Mouse (Mus musculus) liver, embryonic 11.5 days (tissue): ENCODE data around the gene Slc25a51. TPM values are rescaled to one million over a fixed set of nuclear protein-coding genes. Genes with fewer than 3 reads are reported as not detected.
"Not testable (repeated sequence)": the region's sequence is repeated elsewhere in the genome, so short reads cannot be mapped to it uniquely, and the experiment has no call there.

Experiments used
- ATAC-seq: fragments of 200-750 bp; cut with Nextera tagmentation; replicated peaks from 2 replicates; pipeline ENCODE4 v1.8.0; 2017; ENCODE audit warnings: moderate number of reproducible peaks, mild to moderate bottlenecking, moderate TSS enrichment, moderate library complexity; ENCODE audit not compliant: low FRiP score
- DNase-seq: peaks from one replicate; pipeline ENCODE4 v3.0.0-alpha.2; 2017; ENCODE audit warnings: low spot score
- H3K27ac ChIP-seq: fragments of 300-500 bp; sonication (generic); 2 replicates; pipeline ENCODE4 v1.5.1; 2014; ENCODE audit warnings: mild to moderate bottlenecking, low read depth, low read length, control low read depth
- H3K27me3 ChIP-seq: fragments of 300-500 bp; sonication (generic); replicated peaks from 2 replicates; pipeline ENCODE4 v1.6.1; 2014; ENCODE audit warnings: low read length, mixed read lengths; ENCODE audit not compliant: control insufficient read depth, insufficient read depth
- H3K36me3 ChIP-seq: fragments of 300-500 bp; sonication (generic); 2 replicates; pipeline ENCODE4 v1.6.1; 2014; ENCODE audit warnings: mild to moderate bottlenecking, low read length, moderate library complexity, mixed read lengths; ENCODE audit not compliant: control insufficient read depth, insufficient read depth
- H3K4me1 ChIP-seq: fragments of 300-500 bp; sonication (generic); replicated peaks from 2 replicates; pipeline ENCODE4 v1.6.1; 2014; ENCODE audit warnings: low read length, mixed read lengths; ENCODE audit not compliant: control insufficient read depth, insufficient read depth
- H3K4me2 ChIP-seq: fragments of 300-500 bp; sonication (generic); 2 replicates; pipeline ENCODE4 v1.6.1; 2014; ENCODE audit warnings: mild to moderate bottlenecking, control low read depth, moderate library complexity
- H3K4me3 ChIP-seq: fragments of 300-500 bp; sonication (generic); 2 replicates; pipeline ENCODE4 v1.5.1; 2014; ENCODE audit warnings: low read depth, low read length, control low read depth
- H3K9ac ChIP-seq: fragments of 300-500 bp; sonication (generic); 2 replicates; pipeline ENCODE4 v1.6.1; 2014; ENCODE audit warnings: low read depth, low read length, control low read depth
- H3K9me3 ChIP-seq: fragments of 300-500 bp; sonication (generic); 2 replicates; pipeline ENCODE4 v1.6.1; 2016; ENCODE audit warnings: low read length, inconsistent platforms, mixed read lengths; ENCODE audit not compliant: control insufficient read depth
- WGBS: fragments of 180-500 bp; shearing (Covaris S2); extraction: QIAGEN DNeasy Blood & Tissue Kit; methylation state at CpG from one replicate; pipeline ENCODE4 v1.1.7; 2014; 5-methylcytosine and 5-hydroxymethylcytosine counted together
- polyA plus RNA-seq: library from polyadenylated mRNA; unstranded; fragments of >200 nt; fragmentation: Nextera tagmentation; extraction: Ambion mirVana; gene quantifications from 2 replicates; pipeline ENCODE4 v1.2.1, GENCODE M21; 2014

The Slc25a51 gene
- polyA plus RNA-seq, 1 experiment from 2014 or later, result 81.6 TPM

- no peak overlapping the region for H3K9ac ChIP-seq
- 0 out of 2 replicates have a peak overlapping the region, but pooled peaks have one; percentile 51 for H3K27ac ChIP-seq
- H3K4me1 ChIP-seq, result peaks cover 34% of the 10 kb centered on the region
These were observed 6.3 kb downstream of the Slc25a51 start for GRCm38 (mm10) chr4:45402281-45402680.

GRCm38 (mm10) chr4:45399421-45400210 is 8.9 kb downstream of the Slc25a51 start:
- WGBS, result 95% methylated on average over 45 of the region's 45 CpGs

More at GRCm38 (mm10) chr4:45402281-45402680, 6.3 kb downstream of the Slc25a51 start:
- Histone ChIP-seq H3K9me3 (no peaks in the 10 kb centered on the region), H3K27me3 (no peaks in the 10 kb centered on the region), H3K36me3 (peaks cover 28% of the 10 kb centered on the region), H3K4me3 (no peak overlapping the region), H3K4me2 (peak overlapping the region; percentile 2; the same call in 1 of the 2 replicates)
- ATAC-seq (no peak), DNase-seq (no peak)
- 88% methylated on average over 4 of the region's 4 CpGs for WGBS

GRCm38 (mm10) chr4:45398315-45398714 is 10.3 kb downstream of the Slc25a51 start:
- not testable (repeated sequence) for H3K27me3 ChIP-seq, H3K4me2 ChIP-seq, ATAC-seq, H3K4me3 ChIP-seq, H3K27ac ChIP-seq, DNase-seq, H3K9me3 ChIP-seq, H3K9ac ChIP-seq
- H3K4me1 ChIP-seq, result peaks cover 12% of the 10 kb centered on the region
- peaks cover 24% of the 10 kb centered on the region for H3K36me3 ChIP-seq
- 83% methylated on average over 5 of the region's 5 CpGs for WGBS

More at GRCm38 (mm10) chr4:45399421-45400210, 8.9 kb downstream of the Slc25a51 start:
- H3K4me2 ChIP-seq, result no peak overlapping the region
- no peak overlapping the region for H3K4me3 ChIP-seq
- peaks cover 21% of the 10 kb centered on the region for H3K4me1 ChIP-seq
- DNase-seq, result no peak
- no peak overlapping the region for H3K9ac ChIP-seq
- H3K36me3 ChIP-seq, result peaks cover 34% of the 10 kb centered on the region
- H3K27me3 ChIP-seq, result no peaks in the 10 kb centered on the region
- H3K9me3 ChIP-seq, result no peaks in the 10 kb centered on the region
- no peak for ATAC-seq
- no peak overlapping the region for H3K27ac ChIP-seq

GRCm38 (mm10) chr4:45396211-45396610 is 12.4 kb downstream of the Slc25a51 start:
- not testable (repeated sequence) for H3K9me3 ChIP-seq, H3K4me1 ChIP-seq, H3K4me2 ChIP-seq, H3K4me3 ChIP-seq, H3K27ac ChIP-seq, H3K27me3 ChIP-seq, ATAC-seq, DNase-seq, H3K9ac ChIP-seq
- WGBS, result 45% methylated on average over 6 of the region's 6 CpGs
- peaks cover 19% of the 10 kb centered on the region for H3K36me3 ChIP-seq

- H3K36me3 ChIP-seq, result peaks cover 7% of the 10 kb centered on the region
- 80% methylated on average over 5 of the region's 5 CpGs for WGBS
- H3K27me3 ChIP-seq, result no peaks in the 10 kb centered on the region
These were observed 14.9 kb downstream of the Slc25a51 start for GRCm38 (mm10) chr4:45393658-45394057.

GRCm38 (mm10) chr4:45392994-45393393 is 15.6 kb downstream of the Slc25a51 start:
- Histone ChIP-seq H3K4me2 (no peak overlapping the region), H3K36me3 (peaks cover 6% of the 10 kb centered on the region), H3K27ac (no peak overlapping the region), H3K4me3 (no peak overlapping the region), H3K9ac (no peak overlapping the region), H3K27me3 (no peaks in the 10 kb centered on the region), H3K9me3 (no peaks in the 10 kb centered on the region), H3K4me1 (no peaks in the 10 kb centered on the region)
- ATAC-seq (no peak), DNase-seq (no peak)
- 48% methylated on average over 8 of the region's 8 CpGs for WGBS

More at GRCm38 (mm10) chr4:45393658-45394057, 14.9 kb downstream of the Slc25a51 start:
- H3K4me2 ChIP-seq, result no peak overlapping the region
- no peaks in the 10 kb centered on the region for H3K4me1 ChIP-seq
- H3K9me3 ChIP-seq, result no peaks in the 10 kb centered on the region
- ATAC-seq (no peak), DNase-seq (no peak)
- H3K27ac ChIP-seq, result no peak overlapping the region
- no peak overlapping the region for H3K9ac ChIP-seq
- no peak overlapping the region for H3K4me3 ChIP-seq

GRCm38 (mm10) chr4:45392572-45392971 is 16.0 kb downstream of the Slc25a51 start:
- Histone ChIP-seq H3K9me3 (no peaks in the 10 kb centered on the region), H3K9ac (no peak overlapping the region), H3K27me3 (no peaks in the 10 kb centered on the region), H3K4me3 (no peak overlapping the region), H3K4me1 (no peaks in the 10 kb centered on the region), H3K27ac (no peak overlapping the region), H3K4me2 (no peak overlapping the region), H3K36me3 (peaks cover 6% of the 10 kb centered on the region)
- no peak for ATAC-seq
- DNase-seq, result no peak
- 73% methylated on average over 11 of the region's 11 CpGs for WGBS

GRCm38 (mm10) chr4:45392099-45392498 is 16.5 kb downstream of the Slc25a51 start:
- Histone ChIP-seq H3K27me3 (no peaks in the 10 kb centered on the region), H3K36me3 (peaks cover 4% of the 10 kb centered on the region), H3K4me1 (no peaks in the 10 kb centered on the region), H3K9ac (no peak overlapping the region), H3K27ac (no peak overlapping the region), H3K4me3 (no peak overlapping the region), H3K9me3 (no peaks in the 10 kb centered on the region), H3K4me2 (no peak overlapping the region)
- WGBS, result 64% methylated on average over 4 of the region's 4 CpGs
- ATAC-seq (no peak), DNase-seq (no peak)

GRCm38 (mm10) chr4:45387296-45387695 is 21.3 kb downstream of the Slc25a51 start:
- H3K4me3 ChIP-seq, DNase-seq, H3K4me1 ChIP-seq, ATAC-seq, H3K27ac ChIP-seq, H3K9me3 ChIP-seq, H3K9ac ChIP-seq, H3K27me3 ChIP-seq, H3K36me3 ChIP-seq, H3K4me2 ChIP-seq: not testable (repeated sequence)
- WGBS, result 86% methylated on average over 5 of the region's 5 CpGs
